Mouse (Mus musculus) spleen, postnatal 4 days (tissue): Measurements from ENCODE around the gene Jade2.

ENCODE experiments used
- DNase-seq, 2 experiments: peaks; one replicate each; pipeline ENCODE4 v3.0.0; 2022; ENCODE audit warnings: low spot score in 2 of 2

Jade2 gene

DNA sequence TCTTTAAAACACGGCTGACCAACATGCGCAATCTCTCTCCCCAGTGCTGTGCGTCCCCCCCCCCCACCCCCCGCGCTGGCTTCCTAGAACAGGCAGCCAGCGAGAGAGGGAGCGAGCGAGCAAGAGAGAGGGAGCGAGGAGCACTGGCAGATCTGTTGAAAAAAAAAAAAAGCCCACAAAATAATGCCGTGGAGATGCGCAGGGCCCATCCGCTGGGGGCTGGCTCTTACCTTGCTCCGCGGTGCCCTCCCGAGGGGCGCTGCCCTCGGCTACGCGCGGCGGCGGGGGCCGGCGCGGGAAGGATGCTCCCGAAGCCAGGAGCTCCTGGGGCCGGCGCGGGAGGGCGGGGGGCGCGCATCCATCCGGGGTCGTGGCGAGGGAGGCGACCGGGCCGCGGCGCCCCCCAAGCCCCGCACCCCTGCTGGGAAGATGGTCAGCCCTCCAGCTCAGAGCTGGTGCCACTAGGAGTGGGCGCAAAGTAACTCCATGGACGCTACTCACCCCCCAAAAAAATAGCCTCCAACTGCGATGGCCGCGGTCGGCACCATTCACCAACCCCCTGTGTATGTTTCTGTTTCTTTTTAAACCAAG is at the start of gene Jade2:
Gene Jade2 (minus strand): TSS at position 573 of the 591 bp plus-strand sequence.
- DNase-seq: peak; percentile 44 to 80

- DNase-seq: no peak
Observed at GRCm38 (mm10) chr11:51904224-51904623, 46.8 kb upstream of the Jade2 start.

GRCm38 (mm10) chr11:51899691-51900090 is 42.2 kb upstream of the Jade2 start:
- no peak for DNase-seq

DNA sequence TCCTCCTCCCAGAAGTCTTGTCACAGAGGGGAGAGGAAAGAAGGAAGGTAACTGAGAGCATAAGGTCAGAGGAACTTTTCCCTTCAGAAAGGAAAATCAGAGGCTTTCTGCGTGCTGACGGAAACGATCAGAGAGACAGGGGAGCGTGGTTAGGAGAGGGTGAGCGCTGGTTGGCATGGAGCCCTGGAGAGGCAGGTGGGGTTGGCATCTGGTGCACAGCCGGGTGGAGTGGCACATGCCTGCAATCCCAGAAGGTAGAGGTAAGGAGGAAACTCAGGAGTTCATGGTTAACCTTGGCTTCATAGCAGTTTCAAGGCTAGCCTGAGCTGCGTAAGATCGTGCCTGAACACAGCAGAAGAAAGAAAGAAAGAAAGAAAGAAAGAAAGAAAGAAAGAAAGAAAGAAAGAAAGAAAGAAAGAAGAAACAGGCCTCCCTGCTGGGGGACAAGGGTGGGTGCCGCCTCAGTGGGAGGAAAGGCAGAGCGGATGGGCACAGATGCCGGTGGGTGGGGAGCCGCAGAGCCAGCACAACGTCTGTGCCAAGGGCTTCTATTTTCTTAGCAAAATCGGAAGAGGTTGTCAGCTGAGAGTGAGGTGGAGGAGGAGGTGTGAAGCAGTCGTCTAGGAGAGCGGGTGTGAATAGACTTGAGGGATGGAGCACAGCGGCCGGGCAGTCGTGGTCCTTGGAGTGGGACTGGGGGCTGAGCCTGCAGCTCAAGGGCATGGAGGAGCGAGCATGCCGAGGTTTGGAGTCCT is 41.0 kb upstream of the Jade2 start:
- no peak for DNase-seq

GRCm38 (mm10) chr11:51897311-51897710 is 39.9 kb upstream of the Jade2 start:
- DNase-seq: no peak

GRCm38 (mm10) chr11:51896012-51896411 is 38.6 kb upstream of the Jade2 start:
- DNase-seq: no peak

DNA sequence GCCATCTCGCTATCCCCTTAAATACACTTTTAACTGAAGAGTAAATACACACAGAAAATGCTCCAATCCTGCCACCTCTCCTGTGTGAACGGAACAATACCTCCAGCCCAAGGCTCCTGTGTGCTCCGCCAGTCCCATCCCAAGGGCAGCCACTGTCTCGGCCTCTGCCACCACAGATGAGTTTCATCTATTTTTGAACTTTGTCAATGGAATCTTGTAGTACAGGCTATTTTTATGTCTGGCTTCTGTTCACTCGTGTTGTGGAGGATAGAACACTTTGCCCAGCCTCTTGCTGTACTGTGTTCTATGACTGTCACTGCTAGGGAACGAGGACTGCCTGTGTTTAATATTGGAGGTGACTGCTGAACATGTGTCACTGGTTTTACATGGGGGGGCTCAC is 28.2 kb upstream of the Jade2 start:
- no peak for DNase-seq

- no peak for DNase-seq
Observed at GRCm38 (mm10) chr11:51884092-51884491, 26.6 kb upstream of the Jade2 start.

- no peak for DNase-seq
Observed at GRCm38 (mm10) chr11:51883670-51884069, 26.2 kb upstream of the Jade2 start.

- no peak for DNase-seq
Observed at GRCm38 (mm10) chr11:51881776-51882175, 24.3 kb upstream of the Jade2 start.

DNA sequence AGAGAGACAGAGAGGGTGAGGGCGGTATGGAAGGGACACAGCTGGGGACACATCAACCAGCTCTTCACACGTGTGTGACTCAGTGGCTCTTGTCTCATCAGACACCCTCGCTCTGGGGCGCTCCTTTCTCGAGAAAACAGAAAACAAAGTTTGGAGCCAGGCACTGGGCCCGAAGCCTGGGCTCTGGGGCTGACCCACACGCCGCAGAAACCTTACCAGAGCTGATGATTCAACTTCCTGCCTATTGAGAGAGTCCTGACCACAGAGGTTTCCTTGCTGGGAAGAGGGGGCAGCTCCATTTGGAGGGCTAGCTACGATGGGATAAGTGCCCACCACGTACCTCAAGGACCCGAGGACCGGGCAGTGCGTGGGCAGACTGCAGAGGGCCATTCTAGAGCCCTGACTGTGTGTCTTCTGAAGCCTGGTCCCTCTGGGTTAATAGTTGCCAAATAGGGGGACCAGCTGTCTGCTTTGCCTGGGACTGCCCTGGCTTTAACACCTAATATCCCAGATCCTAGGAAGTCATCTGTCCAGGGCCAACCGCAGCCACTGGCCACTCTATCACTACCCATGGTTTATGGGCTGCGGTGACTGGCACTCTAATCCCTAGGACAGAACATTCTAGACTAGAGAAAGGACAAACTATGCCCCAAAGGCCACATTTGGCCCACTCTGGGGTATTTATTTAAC is 23.7 kb upstream of the Jade2 start:
- no peak for DNase-seq

DNA sequence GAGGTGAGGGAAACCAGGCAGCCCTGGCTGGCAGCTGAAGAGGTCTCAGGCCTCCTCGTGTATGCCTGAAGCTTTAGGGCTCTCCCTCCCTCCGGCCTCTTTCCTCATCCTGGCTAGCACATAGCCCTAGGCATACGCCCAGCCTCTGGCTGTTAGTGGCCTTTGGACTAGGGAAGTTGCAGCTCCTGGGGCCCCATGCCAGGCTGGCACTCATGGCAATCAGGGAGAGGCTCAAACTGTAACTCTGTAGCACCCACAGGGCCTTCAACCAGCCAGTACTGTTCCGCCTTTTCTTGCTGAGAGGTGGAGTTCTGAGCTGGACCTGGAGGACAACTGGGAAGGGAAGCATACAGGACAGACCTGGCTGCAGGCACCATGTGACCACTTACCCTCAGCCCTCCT is 19.5 kb upstream of the Jade2 start:
- no peak for DNase-seq

- peak in 1 of 2 experiments; percentile 22 for DNase-seq
Observed at GRCm38 (mm10) chr11:51875792-51876195, 18.3 kb upstream of the Jade2 start.

DNA sequence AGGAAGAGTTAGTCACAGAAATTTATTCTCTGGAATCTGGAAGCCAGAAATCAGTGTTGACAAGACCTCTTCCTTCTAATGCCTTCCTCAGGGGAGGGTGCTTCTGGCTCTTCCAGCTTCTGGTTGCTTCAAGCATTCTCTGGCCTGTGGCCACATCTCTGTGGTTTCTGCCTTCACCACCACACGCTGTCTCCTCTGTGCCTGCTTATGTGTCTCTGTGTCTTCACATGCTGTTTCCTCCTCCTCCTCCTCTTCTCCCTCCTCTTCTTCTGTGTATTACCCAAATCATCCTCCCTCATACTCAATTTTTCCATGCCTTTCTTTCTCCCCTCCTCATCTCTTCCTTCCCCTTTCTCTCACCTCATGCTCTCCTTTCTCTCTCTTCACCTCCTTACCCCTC is 17.6 kb upstream of the Jade2 start:
- no peak for DNase-seq

DNA sequence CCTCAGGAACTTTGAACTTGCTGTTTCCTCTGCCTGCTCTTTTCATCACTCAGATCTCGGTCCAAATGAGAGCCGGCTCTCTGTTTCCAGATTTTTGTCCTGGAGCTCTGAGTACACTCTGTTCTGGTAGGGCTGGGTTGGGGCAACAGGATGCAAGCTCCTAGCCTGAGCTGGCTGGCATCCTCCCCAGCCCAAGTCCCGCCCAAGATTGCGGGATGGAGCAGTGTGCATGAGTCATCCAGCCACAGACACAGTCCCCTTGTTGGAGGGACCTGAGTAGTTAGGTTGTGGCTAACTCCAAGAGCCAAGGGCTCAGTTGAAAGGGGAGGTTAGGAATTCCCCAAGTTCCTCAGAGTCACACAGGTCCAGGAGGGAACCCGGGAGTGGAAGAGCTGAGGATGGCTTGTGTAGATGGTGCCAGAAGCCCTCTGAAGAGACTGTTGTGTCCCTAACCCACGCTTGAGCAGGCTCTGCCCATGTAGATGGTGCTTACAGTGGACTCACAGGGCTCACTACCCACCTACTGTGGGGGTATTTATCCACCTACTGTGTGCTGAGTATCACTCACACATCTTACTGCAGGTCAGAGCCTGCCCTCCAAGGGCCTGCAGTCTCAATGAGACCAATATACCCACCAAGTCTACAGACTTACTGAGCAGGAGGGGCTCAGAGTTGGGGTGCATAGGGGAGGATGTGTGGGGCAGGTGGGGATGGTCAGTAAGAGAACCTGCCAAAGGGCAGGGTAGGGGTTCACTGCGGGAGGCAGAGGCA is 17.0 kb upstream of the Jade2 start:
- DNase-seq: no peak

- DNase-seq: no peak
Observed at GRCm38 (mm10) chr11:51873141-51873540, 15.7 kb upstream of the Jade2 start.

GRCm38 (mm10) chr11:51867261-51867660 is 9.8 kb upstream of the Jade2 start:
- DNase-seq: no peak

- no peak for DNase-seq
Observed at GRCm38 (mm10) chr11:51866020-51866419, 8.6 kb upstream of the Jade2 start.

- no peak for DNase-seq
Observed at GRCm38 (mm10) chr11:51860666-51861065, 3.2 kb upstream of the Jade2 start.

DNA sequence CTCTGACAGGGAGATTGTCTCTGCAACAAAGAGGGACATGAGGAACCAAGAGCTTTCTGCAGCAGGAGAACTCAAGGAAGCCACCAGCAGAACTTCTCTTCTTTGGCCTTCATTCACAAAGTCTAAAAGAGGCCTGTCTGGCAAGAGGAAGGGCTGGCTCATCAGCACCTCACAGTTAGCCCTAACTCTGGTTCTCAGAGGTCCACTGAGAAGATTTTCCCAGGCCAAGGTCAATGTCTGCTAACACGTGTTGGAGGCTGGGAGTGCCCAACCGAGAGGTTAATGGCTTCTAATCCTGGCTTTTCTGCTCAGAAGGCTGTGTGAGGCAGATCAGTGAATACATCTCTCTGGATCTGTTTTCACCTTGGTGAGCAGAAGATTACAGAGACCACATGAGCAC is 2.1 kb upstream of the Jade2 start:
- DNase-seq: no peak

DNA sequence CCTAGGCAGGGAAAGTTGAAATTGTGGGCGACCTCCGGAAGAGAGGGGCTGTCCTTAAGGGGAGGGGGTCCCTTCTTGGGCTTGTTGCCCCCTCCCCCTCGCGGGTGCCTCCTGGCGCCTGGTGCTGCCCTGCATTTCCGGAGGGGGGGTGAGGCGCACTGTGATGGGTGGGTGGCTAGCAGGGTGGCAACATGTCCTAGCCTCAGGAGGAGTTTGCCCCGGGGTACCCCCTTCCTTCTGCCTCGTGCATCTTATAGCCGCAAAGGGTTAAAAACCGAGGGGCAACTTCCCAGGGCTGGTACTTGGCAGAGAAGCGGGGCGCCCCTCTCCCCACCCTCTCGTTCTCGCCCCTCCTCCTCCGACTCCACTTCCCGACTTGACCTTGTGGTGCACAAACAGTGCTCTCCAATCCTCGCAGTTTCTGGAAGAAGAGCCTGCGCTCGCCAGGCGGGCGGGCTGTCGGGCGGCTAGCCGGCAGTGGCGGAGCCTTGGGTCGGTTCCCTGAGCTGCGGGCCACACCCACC is 1.1 kb upstream of the Jade2 start:
- DNase-seq: peak; percentile 66 to 79
